Mouse (Mus musculus) T-helper 2 cell (primary cell): ENCODE measurements around the gene Erfe.

Experiments
- in situ Hi-C: fragments of 300-600 bp; cut with MboI, MseI; formaldehyde crosslinking; loops from one replicate; pipeline ENCODE4 v1.15.1; 2025; ENCODE audit warnings: high pct_unique_total_duplicates

Gene Erfe

DNA sequence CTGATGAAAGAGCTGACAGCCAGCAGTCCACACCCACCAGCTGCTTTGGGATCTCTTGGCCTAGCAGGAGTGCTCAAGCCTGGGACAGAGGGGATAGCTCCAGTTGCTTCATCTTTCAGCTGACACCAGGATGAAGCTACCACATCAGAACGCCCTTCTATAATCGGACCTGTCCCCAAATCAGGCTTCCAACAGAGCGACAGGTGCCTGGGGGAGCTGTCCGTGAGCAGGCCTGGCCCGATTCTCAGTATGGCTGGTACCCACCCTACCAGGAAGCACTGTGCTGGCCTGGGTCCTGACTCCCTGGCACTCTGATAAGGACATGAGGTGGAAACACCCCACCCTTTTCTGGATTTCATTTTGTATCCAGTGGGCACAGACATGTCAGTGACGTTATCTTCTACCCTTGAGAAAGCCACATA is 7.2 kb downstream of the Erfe start:
- in situ Hi-C loops = no loop called here

- in situ Hi-C loops = no loop called here
These were observed 14.3 kb downstream of the Erfe start for GRCm38 (mm10) chr1:91380453-91381090.

DNA sequence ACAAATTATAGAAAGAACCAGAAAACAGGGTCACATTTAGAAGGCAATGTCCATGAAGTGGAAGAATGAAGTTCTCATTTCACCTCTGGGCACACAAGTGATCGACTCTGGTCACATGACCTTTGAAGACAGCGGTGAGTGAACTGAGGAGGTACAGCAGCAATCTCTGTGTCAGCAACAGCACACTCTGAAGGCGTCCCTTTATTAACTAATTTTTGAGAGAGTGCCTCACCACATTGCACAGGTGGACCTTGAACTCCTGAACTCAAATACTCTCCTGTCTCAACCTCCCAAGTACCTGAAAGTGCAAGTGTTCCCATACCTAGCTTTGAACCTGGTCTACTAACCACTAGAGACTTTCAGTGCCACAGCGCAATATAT is 14.9 kb downstream of the Erfe start:
- in situ Hi-C loops = no loop called here

GRCm38 (mm10) chr1:91390369-91390768 is 24.1 kb downstream of the Erfe start:
- in situ Hi-C loops = loop anchor here (10.0 kb wide), 1 partner anchor 784 kb away; no protein-coding TSS in a partner anchor

GRCm38 (mm10) chr1:91397927-91398259 is 31.7 kb downstream of the Erfe start:
- in situ Hi-C loops = loop anchor here (10.0 kb wide), 1 partner anchor 777 kb away; no protein-coding TSS in a partner anchor

GRCm38 (mm10) chr1:91398260-91399062 is 32.2 kb downstream of the Erfe start, which contains the start of gene Ilkap:
Gene Ilkap, minus strand, starts transcription at chr1:91398815.
- in situ Hi-C loops = loop anchor here (10.0 kb wide), 1 partner anchor 776 kb away; no protein-coding TSS in a partner anchor

GRCm38 (mm10) chr1:91404976-91405375 is 38.7 kb downstream of the Erfe start:
- in situ Hi-C loops = loop anchor here (25.0 kb wide), 1 partner anchor 1507 kb away; the partner anchor contains the start of genes Ankmy1, Dusp28 and Rnpepl1

GRCm38 (mm10) chr1:91405406-91406169 is 39.4 kb downstream of the Erfe start:
- in situ Hi-C loops = loop anchor here (25.0 kb wide), 1 partner anchor 1507 kb away; the partner anchor contains the start of genes Ankmy1, Dusp28 and Rnpepl1

DNA sequence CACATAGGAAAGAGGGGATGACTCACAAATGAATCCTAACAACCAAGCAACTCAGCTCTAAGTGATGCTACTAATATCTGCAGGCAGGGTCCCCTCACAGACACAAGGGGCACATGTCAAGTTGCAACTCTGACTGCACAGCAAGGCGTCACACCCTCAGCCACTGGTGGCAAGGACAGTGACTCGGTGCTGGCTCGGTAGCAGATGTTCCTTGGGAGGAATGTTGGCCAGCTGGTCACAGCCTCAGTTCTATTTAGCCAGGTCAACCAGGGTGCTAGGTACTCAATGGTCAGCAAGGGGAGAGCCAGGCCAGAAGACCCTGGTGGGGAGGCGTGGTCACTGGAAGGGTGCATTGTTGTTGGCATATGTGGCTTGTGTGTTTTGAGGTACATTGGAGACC is 41.6 kb downstream of the Erfe start:
- in situ Hi-C loops = loop anchor here (25.0 kb wide), 1 partner anchor 1504 kb away; the partner anchor contains the start of genes Ankmy1, Dusp28 and Rnpepl1

- in situ Hi-C loops = loop anchor here (25.0 kb wide), 1 partner anchor 1501 kb away; the partner anchor contains the start of genes Ankmy1, Dusp28 and Rnpepl1
These were observed 45.5 kb downstream of the Erfe start for GRCm38 (mm10) chr1:91411631-91412285.

GRCm38 (mm10) chr1:91412286-91413029 is 46.2 kb downstream of the Erfe start:
- in situ Hi-C loops = loop anchor here (25.0 kb wide), 1 partner anchor 1500 kb away; the partner anchor contains the start of genes Ankmy1, Dusp28 and Rnpepl1

- in situ Hi-C loops = loop anchor here (25.0 kb wide), 1 partner anchor 1499 kb away; the partner anchor contains the start of genes Ankmy1, Dusp28 and Rnpepl1
These were observed 46.8 kb downstream of the Erfe start for GRCm38 (mm10) chr1:91413030-91413506.

DNA sequence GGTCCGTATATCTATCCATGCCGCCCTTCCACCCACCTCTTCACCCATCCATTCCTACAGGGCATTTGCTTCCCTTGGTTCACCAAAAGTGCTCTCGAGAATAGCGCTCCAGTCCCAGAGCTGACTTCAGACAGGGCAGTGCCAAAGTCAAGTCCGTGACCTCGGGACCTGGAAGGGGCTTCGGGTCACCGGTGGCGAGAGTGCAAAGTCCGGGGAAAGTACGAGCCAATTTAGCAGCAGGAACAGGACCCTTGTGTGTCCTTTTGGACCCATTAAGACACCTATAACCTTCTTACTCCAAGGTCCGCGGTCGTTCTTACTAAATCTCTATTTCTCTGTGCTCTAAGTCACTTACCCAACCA is 47.3 kb downstream of the Erfe start:
- in situ Hi-C loops = loop anchor here (25.0 kb wide), 1 partner anchor 1499 kb away; the partner anchor contains the start of genes Ankmy1, Dusp28 and Rnpepl1

DNA sequence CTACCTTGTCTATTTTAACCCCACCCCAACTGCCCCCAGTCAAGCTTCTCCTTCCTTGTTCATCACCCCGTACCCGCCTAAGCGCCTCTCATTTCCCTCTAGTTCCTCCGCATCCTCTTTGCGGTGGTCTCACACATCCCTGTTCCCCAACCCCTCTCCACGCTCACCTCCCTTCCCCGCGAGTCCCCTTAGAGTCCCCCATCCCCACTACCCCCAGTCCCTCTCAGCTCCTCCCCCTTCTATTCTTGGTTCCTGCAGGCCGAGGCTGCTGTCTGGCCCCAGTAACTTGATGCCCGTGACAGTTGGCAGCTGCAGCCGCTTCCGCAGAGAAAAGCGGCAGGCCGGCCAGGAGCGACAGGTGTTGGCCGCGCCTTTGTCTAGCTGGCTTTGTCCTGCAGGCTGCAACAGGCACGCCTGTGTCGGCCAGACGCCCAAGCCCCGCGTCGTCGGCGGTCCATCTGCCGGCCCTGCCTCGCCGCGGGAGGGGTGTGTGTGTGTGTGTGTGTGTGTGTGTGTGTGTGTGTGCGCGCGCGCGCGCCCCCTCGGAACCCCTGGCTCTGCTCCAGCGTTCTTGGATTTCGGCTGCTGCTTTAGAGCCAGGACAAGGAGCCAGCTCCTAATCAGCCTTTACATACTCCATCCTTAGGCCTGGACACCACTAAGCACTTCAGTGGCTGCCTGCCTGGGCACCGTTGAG is 47.8 kb downstream of the Erfe start, which contains the start of gene Hes6:
TSS of gene Hes6 (minus strand) at position 141 of the 697 bp plus-strand sequence.
- in situ Hi-C loops = loop anchor here (25.0 kb wide), 1 partner anchor 1498 kb away; the partner anchor contains the start of genes Ankmy1, Dusp28 and Rnpepl1

GRCm38 (mm10) chr1:91414903-91415302 is 48.7 kb downstream of the Erfe start:
- in situ Hi-C loops = loop anchor here (25.0 kb wide), 1 partner anchor 1497 kb away; the partner anchor contains the start of genes Ankmy1, Dusp28 and Rnpepl1

GRCm38 (mm10) chr1:91415311-91415710 is 49.1 kb downstream of the Erfe start:
- in situ Hi-C loops = loop anchor here (25.0 kb wide), 1 partner anchor 1497 kb away; the partner anchor contains the start of genes Ankmy1, Dusp28 and Rnpepl1

DNA sequence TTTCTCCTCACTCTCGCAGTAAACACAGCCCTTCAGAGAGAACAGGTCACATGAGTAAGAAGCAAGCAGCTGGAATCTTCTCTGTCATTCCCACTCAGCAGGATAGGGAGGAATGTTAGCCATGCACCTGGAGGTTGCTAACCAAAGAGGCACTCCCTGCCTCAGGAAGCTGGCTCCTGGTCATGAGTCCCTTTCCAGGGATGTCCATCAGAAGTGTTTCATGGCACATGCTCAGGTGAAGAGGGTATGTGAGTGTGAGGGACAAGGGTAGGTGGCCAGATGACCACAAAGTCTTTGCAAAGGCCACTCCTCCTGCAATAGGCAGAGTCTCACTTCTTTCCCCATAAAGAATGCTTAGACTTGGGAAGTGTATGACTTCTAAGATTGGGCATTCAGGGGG is 51.8 kb downstream of the Erfe start:
- in situ Hi-C loops = loop anchor here (25.0 kb wide), 1 partner anchor 1494 kb away; the partner anchor contains the start of genes Ankmy1, Dusp28 and Rnpepl1

DNA sequence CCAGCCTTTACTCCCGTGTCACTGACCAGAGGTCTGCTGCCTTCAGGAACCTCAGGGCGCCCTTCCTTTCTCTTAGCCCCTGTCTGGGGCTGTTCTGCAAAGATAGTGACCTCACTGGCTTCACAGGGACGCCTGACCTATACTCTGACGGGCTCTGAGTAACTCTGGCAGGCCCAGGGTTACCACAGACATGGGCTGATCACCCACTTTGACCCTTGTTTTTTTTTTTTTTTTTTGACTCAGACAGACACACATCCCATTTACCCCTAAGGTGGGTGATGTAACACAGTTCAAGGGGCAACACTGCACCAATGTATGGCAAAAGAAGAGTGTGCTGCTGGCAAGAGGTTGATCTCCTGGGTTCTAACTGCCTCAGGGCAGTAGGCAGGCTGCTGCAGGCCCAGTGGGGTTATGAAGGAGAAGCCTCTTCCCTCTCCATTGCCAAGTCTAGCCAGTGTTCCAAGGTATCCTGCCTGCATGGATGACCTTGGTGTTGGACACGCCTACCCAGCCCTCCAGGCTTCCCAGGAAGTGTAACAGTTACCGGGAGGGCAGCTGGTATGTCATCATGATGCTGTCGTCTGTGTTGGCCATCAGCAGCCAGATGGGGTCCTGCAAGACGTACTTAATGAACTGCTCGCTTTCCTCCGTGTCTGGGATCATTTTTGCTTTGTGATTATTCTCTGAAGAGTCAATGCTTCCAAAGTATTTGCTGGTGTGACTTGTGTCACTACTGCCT is 53.8 kb downstream of the Erfe start:
- in situ Hi-C loops = loop anchor here (10.0 to 25.0 kb wide), 2 partner anchors 65 to 1492 kb away; partner anchors contain the start of genes Ankmy1, Dusp28 and Rnpepl1
